Mouse (Mus musculus) hindbrain, embryonic 11.5 days (tissue): ENCODE measurements at regions not wholly inside any gene's neighbourhood (a gene's known extent, or its start where the extent isn't known, plus 50 kb on each side); places are given as distances from the start of the nearest gene placed in this dataset.
A peak's percentile ranks its signal among the peaks of the same experiment; 100 is the strongest.

Source experiments
- ATAC-seq: fragments of 200-750 bp; cut with Nextera tagmentation; 2 replicates; pipeline ENCODE4 v1.8.0; 2017; ENCODE audit warnings: mild to moderate bottlenecking, moderate TSS enrichment, moderate library complexity; ENCODE audit not compliant: low FRiP score
- DNase-seq: peaks from one replicate; pipeline ENCODE4 v3.0.0-alpha.2; 2015; ENCODE audit warnings: low spot score
- H3K27ac ChIP-seq: fragments of 300-500 bp; sonication (generic); 2 replicates; pipeline ENCODE4 v1.5.1; 2014; ENCODE audit warnings: mild to moderate bottlenecking, low read depth, low read length
- H3K27me3 ChIP-seq: fragments of 300-500 bp; sonication (generic); 2 replicates; pipeline ENCODE4 v1.6.1; 2014; ENCODE audit warnings: mild to moderate bottlenecking, low read length, moderate library complexity, mixed read lengths; ENCODE audit not compliant: control insufficient read depth, insufficient read depth
- H3K36me3 ChIP-seq: fragments of 300-500 bp; sonication (generic); 2 replicates; pipeline ENCODE4 v1.6.1; 2014; ENCODE audit warnings: mild to moderate bottlenecking, low read length, moderate library complexity, mixed read lengths; ENCODE audit not compliant: control insufficient read depth, insufficient read depth
- H3K4me1 ChIP-seq: fragments of 300-500 bp; sonication (generic); replicated peaks from 2 replicates; pipeline ENCODE4 v1.6.1; 2014; ENCODE audit warnings: low read length, mixed read lengths; ENCODE audit not compliant: control insufficient read depth, insufficient read depth
- H3K4me2 ChIP-seq: fragments of 300-500 bp; sonication (generic); replicated peaks from 2 replicates; pipeline ENCODE4 v1.6.1; 2014; ENCODE audit warnings: mild to moderate bottlenecking, low read depth, low read length
- H3K4me3 ChIP-seq: fragments of 300-500 bp; sonication (generic); 2 replicates; pipeline ENCODE4 v1.5.1; 2014; ENCODE audit warnings: low read depth, low read length
- H3K9ac ChIP-seq: fragments of 300-500 bp; sonication (generic); 2 replicates; pipeline ENCODE4 v1.6.1; 2014; ENCODE audit warnings: low read depth, low read length
- H3K9me3 ChIP-seq: fragments of 300-500 bp; sonication (generic); 2 replicates; pipeline ENCODE4 v1.6.1; 2016; ENCODE audit warnings: low read length; ENCODE audit not compliant: control insufficient read depth
- WGBS: fragments of 180-500 bp; shearing (Covaris S2); extraction: QIAGEN DNeasy Blood & Tissue Kit; methylation state at CpG from one replicate; pipeline ENCODE4 v1.1.7; 2014; 5-methylcytosine and 5-hydroxymethylcytosine counted together

DNA sequence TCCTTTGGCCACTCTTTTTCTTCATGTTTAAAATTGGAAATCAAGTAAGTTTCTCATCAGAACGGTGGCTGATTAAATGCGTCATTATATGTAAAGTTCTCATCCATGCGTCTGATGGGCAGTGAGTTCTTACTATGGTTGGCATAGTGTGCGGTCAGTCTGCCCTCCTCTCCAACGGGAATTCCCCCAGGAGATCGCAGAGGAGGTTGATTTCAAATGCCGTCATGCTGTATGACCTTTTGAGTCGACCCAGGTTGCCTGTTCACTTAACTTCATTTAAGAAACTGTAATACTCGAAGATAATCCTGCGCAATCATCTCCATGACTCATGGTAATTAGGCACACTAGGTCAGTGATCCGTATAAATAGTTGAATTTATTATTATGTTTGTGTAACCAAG lies 68.4 kb upstream of the Ampd3 start:
- no peaks in the 10 kb centered on the region for H3K36me3 ChIP-seq
- WGBS = 85% methylated on average over 11 of the region's 11 CpGs
- H3K9ac ChIP-seq = no peak overlapping the region
- DNase-seq (no peak), ATAC-seq (no peak)
- H3K27me3 ChIP-seq = no peaks in the 10 kb centered on the region
- no peak overlapping the region for H3K4me2 ChIP-seq
- H3K9me3 ChIP-seq = no peaks in the 10 kb centered on the region
- H3K27ac ChIP-seq = no peak overlapping the region
- no peaks in the 10 kb centered on the region for H3K4me1 ChIP-seq
- H3K4me3 ChIP-seq = no peak overlapping the region

GRCm38 (mm10) chr7:110701681-110702413 lies 66.2 kb upstream of the Ampd3 start:
- Histone ChIP-seq H3K36me3 (no peaks in the 10 kb centered on the region), H3K27me3 (no peaks in the 10 kb centered on the region), H3K9me3 (no peaks in the 10 kb centered on the region), H3K4me1 (no peaks in the 10 kb centered on the region), H3K27ac (no peak overlapping the region), H3K9ac (no peak overlapping the region), H3K4me2 (no peak overlapping the region), H3K4me3 (no peak overlapping the region)
- ATAC-seq (no peak), DNase-seq (peak; percentile 50)
- 66% methylated on average over 11 of the region's 11 CpGs for WGBS

DNA sequence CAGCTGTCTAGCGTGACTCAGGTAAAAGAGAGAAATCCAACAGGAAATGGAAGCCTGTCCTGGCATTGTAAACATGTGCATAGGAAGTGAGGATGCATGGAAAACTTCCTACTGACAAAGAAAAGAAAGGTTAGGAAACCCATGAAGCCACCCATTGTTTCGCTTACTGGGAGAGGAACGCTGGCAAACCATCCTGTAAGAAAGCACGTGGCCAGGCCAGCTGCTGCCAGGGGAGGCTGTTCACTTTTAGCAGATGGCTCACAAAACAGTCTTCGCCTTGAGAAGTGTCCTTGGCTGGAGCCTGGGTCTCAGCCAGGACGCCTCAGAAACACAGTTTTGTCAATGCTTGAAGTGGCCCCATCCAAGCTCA lies 65.6 kb upstream of the Ampd3 start:
- H3K4me2 ChIP-seq = no peak overlapping the region
- no peaks in the 10 kb centered on the region for H3K36me3 ChIP-seq
- H3K27me3 ChIP-seq = no peaks in the 10 kb centered on the region
- DNase-seq (no peak), ATAC-seq (no peak)
- H3K9ac ChIP-seq = no peak overlapping the region
- WGBS = 81% methylated on average over 6 of the region's 6 CpGs
- no peaks in the 10 kb centered on the region for H3K9me3 ChIP-seq
- no peak overlapping the region for H3K4me3 ChIP-seq
- no peak overlapping the region for H3K27ac ChIP-seq
- H3K4me1 ChIP-seq = no peaks in the 10 kb centered on the region

- WGBS = 86% methylated on average over 6 of the region's 6 CpGs
- no peak overlapping the region for H3K27ac ChIP-seq
- no peaks in the 10 kb centered on the region for H3K9me3 ChIP-seq
- no peak for ATAC-seq
- DNase-seq = no peak
- no peak overlapping the region for H3K9ac ChIP-seq
- H3K4me3 ChIP-seq = no peak overlapping the region
- no peaks in the 10 kb centered on the region for H3K36me3 ChIP-seq
- H3K4me2 ChIP-seq = no peak overlapping the region
- no peaks in the 10 kb centered on the region for H3K27me3 ChIP-seq
- H3K4me1 ChIP-seq = no peaks in the 10 kb centered on the region
Measured at GRCm38 (mm10) chr7:110705311-110706000, 62.5 kb upstream of the Ampd3 start.

- no peak overlapping the region for H3K27ac ChIP-seq
- WGBS = 86% methylated on average over 10 of the region's 10 CpGs
- H3K9ac ChIP-seq = no peak overlapping the region
- no peaks in the 10 kb centered on the region for H3K36me3 ChIP-seq
- DNase-seq (no peak), ATAC-seq (no peak)
- H3K4me3 ChIP-seq = no peak overlapping the region
- no peak overlapping the region for H3K4me2 ChIP-seq
- H3K27me3 ChIP-seq = no peaks in the 10 kb centered on the region
- H3K4me1 ChIP-seq = no peaks in the 10 kb centered on the region
- no peaks in the 10 kb centered on the region for H3K9me3 ChIP-seq
Measured at GRCm38 (mm10) chr7:110706001-110706695, 61.9 kb upstream of the Ampd3 start.

- no peak for DNase-seq
- H3K36me3 ChIP-seq = no peaks in the 10 kb centered on the region
- no peak overlapping the region for H3K27ac ChIP-seq
- no peaks in the 10 kb centered on the region for H3K9me3 ChIP-seq
- WGBS = 58% methylated on average over 10 of the region's 10 CpGs
- ATAC-seq = no peak
- H3K27me3 ChIP-seq = no peaks in the 10 kb centered on the region
- no peak overlapping the region for H3K4me2 ChIP-seq
- H3K4me3 ChIP-seq = no peak overlapping the region
- no peaks in the 10 kb centered on the region for H3K4me1 ChIP-seq
- no peak overlapping the region for H3K9ac ChIP-seq
Measured at GRCm38 (mm10) chr7:110706696-110707087, 61.3 kb upstream of the Ampd3 start.

DNA sequence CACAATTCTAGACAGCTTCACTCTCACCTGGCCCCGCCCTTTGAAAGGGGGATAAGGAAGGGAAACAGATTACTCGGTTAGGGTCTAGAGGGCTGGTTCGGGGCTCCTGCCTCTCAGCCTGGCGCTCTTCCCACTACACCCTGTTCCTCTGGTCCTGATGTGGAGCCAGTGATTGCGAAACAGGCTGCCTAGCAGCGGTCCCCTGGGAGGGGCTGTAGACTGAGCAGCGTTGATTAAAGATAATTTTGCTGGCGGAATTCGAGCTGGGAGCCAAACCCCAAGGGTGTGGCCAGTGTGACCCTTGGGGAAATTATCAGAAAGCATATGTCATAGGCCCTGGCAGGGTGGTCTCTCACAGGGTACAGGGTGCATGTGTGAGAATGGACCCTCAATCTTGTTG lies 59.9 kb upstream of the Ampd3 start:
- Histone ChIP-seq H3K9me3 (no peaks in the 10 kb centered on the region), H3K36me3 (no peaks in the 10 kb centered on the region), H3K4me1 (no peaks in the 10 kb centered on the region), H3K4me3 (no peak overlapping the region), H3K27me3 (no peaks in the 10 kb centered on the region), H3K4me2 (no peak overlapping the region), H3K27ac (no peak overlapping the region), H3K9ac (no peak overlapping the region)
- ATAC-seq = no peak
- no peak for DNase-seq
- WGBS = 91% methylated on average over 9 of the region's 9 CpGs

GRCm38 (mm10) chr7:110708781-110709180 lies 59.2 kb upstream of the Ampd3 start:
- Histone ChIP-seq H3K36me3 (no peaks in the 10 kb centered on the region), H3K4me3 (no peak overlapping the region), H3K9ac (no peak overlapping the region), H3K9me3 (no peaks in the 10 kb centered on the region), H3K27me3 (no peaks in the 10 kb centered on the region), H3K4me2 (no peak overlapping the region), H3K27ac (no peak overlapping the region), H3K4me1 (no peaks in the 10 kb centered on the region)
- DNase-seq = no peak
- 93% methylated on average over 3 of the region's 3 CpGs for WGBS
- ATAC-seq = no peak

- ATAC-seq = no peak
- Histone ChIP-seq H3K9ac (no peak overlapping the region), H3K36me3 (no peaks in the 10 kb centered on the region), H3K27me3 (no peaks in the 10 kb centered on the region), H3K4me3 (no peak overlapping the region), H3K4me1 (no peaks in the 10 kb centered on the region), H3K4me2 (no peak overlapping the region), H3K9me3 (no peaks in the 10 kb centered on the region), H3K27ac (no peak overlapping the region)
- DNase-seq = no peak
- 87% methylated on average over 6 of the region's 6 CpGs for WGBS
Measured at GRCm38 (mm10) chr7:110709606-110710005, 58.4 kb upstream of the Ampd3 start.
